Mouse (Mus musculus): Measurements from ENCODE around the gene Nrn1l. TPM values are rescaled to one million over a fixed set of nuclear protein-coding genes. Genes with fewer than 3 reads are reported as not detected.

Nrn1l gene
- polyA plus RNA-seq, 1 experiment, result 2.7 TPM

DNA sequence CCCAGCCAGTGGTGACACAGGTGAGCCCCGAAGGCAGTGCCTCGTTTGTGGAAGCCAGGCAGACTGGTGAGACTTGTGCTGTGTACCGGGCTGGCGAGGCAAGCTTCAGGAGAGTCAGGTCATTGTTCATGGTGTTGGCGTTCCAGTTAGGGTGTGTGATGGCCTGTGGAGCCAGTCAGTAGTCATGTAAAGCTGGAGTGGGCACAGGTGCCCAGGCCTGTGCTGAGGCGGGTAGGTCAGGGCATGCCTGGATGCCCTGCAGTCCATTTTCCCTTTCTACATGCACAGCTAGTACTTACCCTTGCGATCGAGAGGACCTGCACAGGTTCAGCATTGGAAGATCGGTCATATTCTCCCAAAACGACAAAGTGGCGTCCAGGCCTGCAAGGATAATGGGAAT is 39.2 kb downstream of the Nrn1l start:
- no peak for TF ChIP-seq EP300 (IDR thresholded peaks at IDR 0.05; ENCODE audit: insufficient read depth, low read depth, low read length)
- TF ChIP-seq POLR2A (IDR thresholded peaks at IDR 0.05; ENCODE audit: insufficient read depth, low read length), result no peak
- no peak for TF ChIP-seq CTCF (IDR thresholded peaks at IDR 0.05; ENCODE audit: low read depth, low read length)
- Histone ChIP-seq H3K27me3 (ENCODE audit: control insufficient read depth, insufficient read depth, low read length, poor library complexity, severe bottlenecking) (no peaks in the 10 kb centered on the region), H3K9ac (ENCODE audit: low read depth, poor library complexity, severe bottlenecking) (no peak overlapping the region), H3K36me3 (ENCODE audit: control insufficient read depth, insufficient read depth, low read length, poor library complexity, severe bottlenecking) (no peaks in the 10 kb centered on the region), H3K9me3 (replicated peaks; ENCODE audit: control insufficient read depth, insufficient read depth, low read length, poor library complexity, severe bottlenecking) (no peaks in the 10 kb centered on the region), H3K27ac (ENCODE audit: insufficient read depth, low read length) (no peak overlapping the region), H3K4me1 (ENCODE audit: control insufficient read depth, insufficient read depth, low read length) (no peaks in the 10 kb centered on the region), H3K4me3 (ENCODE audit: low read depth, low read length) (no peak overlapping the region)

DNA sequence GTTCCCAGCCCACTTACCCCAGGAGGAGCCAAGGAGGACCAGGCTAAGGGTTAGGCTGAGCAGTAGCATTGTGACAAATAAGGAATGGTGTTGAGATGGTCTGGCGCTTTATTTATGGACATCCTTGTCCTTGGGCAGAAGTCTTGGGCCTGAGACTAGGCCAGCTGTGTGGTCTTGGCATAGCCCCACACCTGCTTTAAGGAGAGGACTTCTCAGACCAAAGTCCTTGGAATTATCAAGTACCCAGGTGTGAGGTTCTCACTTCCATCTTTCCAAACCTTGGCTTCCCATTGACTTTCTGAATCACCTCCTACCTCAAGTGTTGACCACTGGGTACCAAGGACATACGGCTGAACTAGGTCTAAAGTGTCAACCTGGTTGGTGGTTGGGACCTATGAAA is 40.4 kb downstream of the Nrn1l start, which contains the start of gene Ctrl:
Gene Ctrl (minus strand): TSS at position 101 of the 400 bp plus-strand sequence.
- Histone ChIP-seq H3K4me1 (ENCODE audit: control insufficient read depth, insufficient read depth, low read length) (no peaks in the 10 kb centered on the region), H3K27me3 (ENCODE audit: control insufficient read depth, insufficient read depth, low read length, poor library complexity, severe bottlenecking) (no peaks in the 10 kb centered on the region), H3K27ac (ENCODE audit: insufficient read depth, low read length) (no peak within 1 kb of the TSS), H3K9ac (ENCODE audit: low read depth, poor library complexity, severe bottlenecking) (no peak within 1 kb of the TSS), H3K4me3 (ENCODE audit: low read depth, low read length) (no peak within 1 kb of the TSS), H3K9me3 (replicated peaks; ENCODE audit: control insufficient read depth, insufficient read depth, low read length, poor library complexity, severe bottlenecking) (no peaks in the 10 kb centered on the region), H3K36me3 (ENCODE audit: control insufficient read depth, insufficient read depth, low read length, poor library complexity, severe bottlenecking) (no peaks in the 10 kb centered on the region)
- TF ChIP-seq CTCF (IDR thresholded peaks at IDR 0.05; ENCODE audit: low read depth, low read length) (no peak), POLR2A (IDR thresholded peaks at IDR 0.05; ENCODE audit: insufficient read depth, low read length) (no peak), EP300 (IDR thresholded peaks at IDR 0.05; ENCODE audit: insufficient read depth, low read depth, low read length) (no peak)

DNA sequence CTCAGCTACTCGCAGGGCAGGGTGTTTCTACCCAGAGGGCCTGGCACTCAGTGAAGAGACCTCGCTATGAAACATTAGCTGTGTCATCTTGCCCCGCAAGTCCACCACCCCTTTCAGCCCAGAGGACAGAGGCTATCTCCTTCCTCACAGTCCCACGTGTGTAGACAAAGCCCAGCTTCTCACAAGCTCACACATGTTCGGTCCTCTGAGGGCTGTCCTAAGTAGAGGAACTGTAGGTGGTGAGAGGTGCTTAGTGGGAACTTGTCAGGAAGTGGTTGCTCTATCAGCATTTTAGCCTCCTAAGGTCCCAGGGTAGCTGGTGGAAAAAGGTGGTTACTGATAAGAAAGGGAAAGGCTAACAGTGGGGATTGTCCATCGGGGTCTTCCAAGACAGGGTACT is 41.7 kb downstream of the Nrn1l start:
- Histone ChIP-seq H3K4me3 (ENCODE audit: low read depth, low read length) (no peak overlapping the region), H3K9me3 (replicated peaks; ENCODE audit: control insufficient read depth, insufficient read depth, low read length, poor library complexity, severe bottlenecking) (no peaks in the 10 kb centered on the region), H3K4me1 (ENCODE audit: control insufficient read depth, insufficient read depth, low read length) (no peaks in the 10 kb centered on the region), H3K27ac (ENCODE audit: insufficient read depth, low read length) (no peak overlapping the region), H3K9ac (ENCODE audit: low read depth, poor library complexity, severe bottlenecking) (no peak overlapping the region), H3K27me3 (ENCODE audit: control insufficient read depth, insufficient read depth, low read length, poor library complexity, severe bottlenecking) (no peaks in the 10 kb centered on the region), H3K36me3 (ENCODE audit: control insufficient read depth, insufficient read depth, low read length, poor library complexity, severe bottlenecking) (no peaks in the 10 kb centered on the region)
- TF ChIP-seq POLR2A (IDR thresholded peaks at IDR 0.05; ENCODE audit: insufficient read depth, low read length) (no peak), EP300 (IDR thresholded peaks at IDR 0.05; ENCODE audit: insufficient read depth, low read depth, low read length) (no peak), CTCF (IDR thresholded peaks at IDR 0.05; ENCODE audit: low read depth, low read length) (no peak)

DNA sequence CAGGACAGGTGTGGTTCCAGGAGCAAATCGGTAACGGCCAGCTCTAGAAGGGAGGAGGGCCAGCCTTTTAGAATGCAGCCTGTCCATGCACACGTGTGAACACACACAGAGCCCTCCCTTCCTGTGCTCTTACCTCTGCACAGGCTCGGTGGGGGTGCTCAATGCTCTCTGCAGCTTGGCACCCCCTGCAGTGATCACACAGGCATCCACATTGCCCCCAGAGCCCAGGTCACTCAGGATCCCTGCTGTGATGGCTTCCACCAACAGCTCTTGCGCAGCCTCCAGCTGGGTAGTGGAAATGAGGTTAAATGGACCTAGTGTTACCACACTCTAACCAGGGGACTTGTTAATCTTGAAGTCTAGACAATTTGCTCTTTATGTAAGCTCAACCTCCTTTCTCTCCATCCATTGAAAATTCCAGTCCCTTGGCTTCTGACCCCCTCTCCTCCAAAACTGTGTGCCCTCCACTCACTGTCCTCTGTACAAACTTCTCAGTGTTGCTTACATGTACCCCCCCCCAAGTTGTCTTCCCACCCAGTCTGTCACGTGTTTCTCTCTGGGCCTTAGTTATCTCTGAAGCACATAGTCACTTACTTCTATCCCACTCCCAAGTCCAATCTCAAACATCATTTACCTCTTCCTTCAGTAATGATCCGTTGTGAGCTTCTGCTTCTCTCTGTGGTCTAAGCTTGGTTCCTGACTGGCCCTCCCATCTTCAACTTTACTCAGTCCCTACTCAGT is 42.7 kb downstream of the Nrn1l start:
- Histone ChIP-seq H3K36me3 (ENCODE audit: control insufficient read depth, insufficient read depth, low read length, poor library complexity, severe bottlenecking) (no peaks in the 10 kb centered on the region), H3K9me3 (replicated peaks; ENCODE audit: control insufficient read depth, insufficient read depth, low read length, poor library complexity, severe bottlenecking) (no peaks in the 10 kb centered on the region), H3K9ac (ENCODE audit: low read depth, poor library complexity, severe bottlenecking) (peak overlapping the region; percentile 36), H3K4me3 (ENCODE audit: low read depth, low read length) (peak overlapping the region; percentile 73), H3K27ac (ENCODE audit: insufficient read depth, low read length) (no peak overlapping the region), H3K4me1 (ENCODE audit: control insufficient read depth, insufficient read depth, low read length) (no peaks in the 10 kb centered on the region), H3K27me3 (ENCODE audit: control insufficient read depth, insufficient read depth, low read length, poor library complexity, severe bottlenecking) (no peaks in the 10 kb centered on the region)
- TF ChIP-seq CTCF (IDR thresholded peaks at IDR 0.05; ENCODE audit: low read depth, low read length), result no peak
- TF ChIP-seq EP300 (IDR thresholded peaks at IDR 0.05; ENCODE audit: insufficient read depth, low read depth, low read length), result no peak
- no peak for TF ChIP-seq POLR2A (IDR thresholded peaks at IDR 0.05; ENCODE audit: insufficient read depth, low read length)

DNA sequence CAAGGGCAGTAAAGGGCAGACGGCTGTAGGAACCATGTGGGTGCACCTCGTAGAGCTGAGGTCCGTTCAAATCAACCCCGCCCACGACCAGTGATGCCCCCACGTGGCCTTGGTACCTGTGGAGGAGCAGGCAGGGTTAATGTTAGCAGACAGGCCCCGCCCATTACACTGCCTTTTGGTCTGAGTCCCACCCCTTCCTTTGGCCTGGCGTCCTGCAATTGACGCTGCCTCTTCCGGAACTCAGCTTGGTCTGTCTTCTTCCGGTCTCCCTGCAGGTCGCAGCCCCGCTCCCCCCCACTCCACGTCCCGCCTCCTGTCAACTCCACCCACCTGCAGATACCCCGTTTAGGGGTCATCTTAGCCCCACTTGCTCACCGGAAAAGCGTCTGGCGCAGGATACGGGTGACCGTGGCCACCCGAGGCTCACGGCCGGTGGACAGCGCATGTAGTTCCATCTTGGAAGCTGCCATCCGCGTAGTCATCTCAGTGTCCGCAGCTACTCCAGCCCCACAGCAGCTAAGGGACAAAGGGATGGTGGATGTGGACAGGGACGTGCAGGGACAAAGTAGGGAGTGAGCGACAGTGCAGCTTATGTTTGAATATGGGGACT is 43.6 kb downstream of the Nrn1l start:
- H3K4me1 ChIP-seq (ENCODE audit: control insufficient read depth, insufficient read depth, low read length), result no peaks in the 10 kb centered on the region
- no peaks in the 10 kb centered on the region for H3K27me3 ChIP-seq (ENCODE audit: control insufficient read depth, insufficient read depth, low read length, poor library complexity, severe bottlenecking)
- no peaks in the 10 kb centered on the region for H3K9me3 ChIP-seq (replicated peaks; ENCODE audit: control insufficient read depth, insufficient read depth, low read length, poor library complexity, severe bottlenecking)
- TF ChIP-seq EP300 (IDR thresholded peaks at IDR 0.05; ENCODE audit: insufficient read depth, low read depth, low read length) (peak; percentile 40; the same call in 1 of the 2 replicates), POLR2A (IDR thresholded peaks at IDR 0.05; ENCODE audit: insufficient read depth, low read length) (peak; percentile 4), CTCF (IDR thresholded peaks at IDR 0.05; ENCODE audit: low read depth, low read length) (no peak)
- H3K4me3 ChIP-seq (ENCODE audit: low read depth, low read length), result peak overlapping the region; percentile 73
- no peaks in the 10 kb centered on the region for H3K36me3 ChIP-seq (ENCODE audit: control insufficient read depth, insufficient read depth, low read length, poor library complexity, severe bottlenecking)
- no peak overlapping the region for H3K27ac ChIP-seq (ENCODE audit: insufficient read depth, low read length)
- peak overlapping the region; percentile 36 for H3K9ac ChIP-seq (ENCODE audit: low read depth, poor library complexity, severe bottlenecking)

Data from ES-Bruce4 (cell line).